Mouse (Mus musculus) kidney, embryonic 16.5 days (tissue): ENCODE data around the gene Hdac8. TPM values are rescaled to one million over a fixed set of nuclear protein-coding genes. Genes with fewer than 3 reads are reported as not detected.

ENCODE experiments used
- ATAC-seq: fragments of 200-750 bp; cut with Nextera tagmentation; 2 replicates; pipeline ENCODE4 v1.8.0; 2017; ENCODE audit warnings: moderate TSS enrichment; ENCODE audit not compliant: low FRiP score, low TSS enrichment
- H3K27ac ChIP-seq: fragments of 300-500 bp; sonication (generic); 2 replicates; pipeline ENCODE4 v1.5.1; 2014; ENCODE audit warnings: low read length
- H3K27me3 ChIP-seq: fragments of 300-500 bp; sonication (generic); 2 replicates; pipeline ENCODE4 v1.6.1; 2014; ENCODE audit warnings: low read length, control low read depth, mixed read lengths; ENCODE audit not compliant: insufficient read depth
- H3K36me3 ChIP-seq: fragments of 300-500 bp; sonication (generic); 2 replicates; pipeline ENCODE4 v1.6.1; 2014; ENCODE audit warnings: low read length, control low read depth, mixed read lengths; ENCODE audit not compliant: insufficient read depth
- H3K4me1 ChIP-seq: fragments of 300-500 bp; sonication (generic); 2 replicates; pipeline ENCODE4 v1.6.1; 2014; ENCODE audit warnings: low read length, control low read depth, mixed read lengths; ENCODE audit not compliant: insufficient read depth
- H3K4me2 ChIP-seq: fragments of 300-500 bp; sonication (generic); replicated peaks from 2 replicates; pipeline ENCODE4 v1.6.1; 2014; ENCODE audit warnings: low read depth, low read length
- H3K4me3 ChIP-seq: fragments of 300-500 bp; sonication (generic); 2 replicates; pipeline ENCODE4 v1.5.1; 2014; ENCODE audit warnings: mild to moderate bottlenecking, low read length
- H3K9ac ChIP-seq: fragments of 300-500 bp; sonication (generic); replicated peaks from 2 replicates; pipeline ENCODE4 v1.6.1; 2014; ENCODE audit warnings: low read length
- H3K9me3 ChIP-seq: fragments of 300-500 bp; sonication (generic); 2 replicates; pipeline ENCODE4 v1.6.1; 2016; ENCODE audit warnings: low read length, control low read depth
- WGBS: fragments of 180-500 bp; shearing (Covaris S2); extraction: QIAGEN DNeasy Blood & Tissue Kit; methylation state at CpG from one replicate; pipeline ENCODE4 v1.1.7; 2014; 5-methylcytosine and 5-hydroxymethylcytosine counted together
- polyA plus RNA-seq: library from polyadenylated mRNA; unstranded; fragments of >200 nt; fragmentation: Nextera tagmentation; extraction: Ambion mirVana; gene quantifications from 2 replicates; pipeline ENCODE4 v1.2.1, GENCODE M21; 2015

Hdac8 gene
- polyA plus RNA-seq, 1 experiment from 2014 or later = 10.7 TPM

DNA sequence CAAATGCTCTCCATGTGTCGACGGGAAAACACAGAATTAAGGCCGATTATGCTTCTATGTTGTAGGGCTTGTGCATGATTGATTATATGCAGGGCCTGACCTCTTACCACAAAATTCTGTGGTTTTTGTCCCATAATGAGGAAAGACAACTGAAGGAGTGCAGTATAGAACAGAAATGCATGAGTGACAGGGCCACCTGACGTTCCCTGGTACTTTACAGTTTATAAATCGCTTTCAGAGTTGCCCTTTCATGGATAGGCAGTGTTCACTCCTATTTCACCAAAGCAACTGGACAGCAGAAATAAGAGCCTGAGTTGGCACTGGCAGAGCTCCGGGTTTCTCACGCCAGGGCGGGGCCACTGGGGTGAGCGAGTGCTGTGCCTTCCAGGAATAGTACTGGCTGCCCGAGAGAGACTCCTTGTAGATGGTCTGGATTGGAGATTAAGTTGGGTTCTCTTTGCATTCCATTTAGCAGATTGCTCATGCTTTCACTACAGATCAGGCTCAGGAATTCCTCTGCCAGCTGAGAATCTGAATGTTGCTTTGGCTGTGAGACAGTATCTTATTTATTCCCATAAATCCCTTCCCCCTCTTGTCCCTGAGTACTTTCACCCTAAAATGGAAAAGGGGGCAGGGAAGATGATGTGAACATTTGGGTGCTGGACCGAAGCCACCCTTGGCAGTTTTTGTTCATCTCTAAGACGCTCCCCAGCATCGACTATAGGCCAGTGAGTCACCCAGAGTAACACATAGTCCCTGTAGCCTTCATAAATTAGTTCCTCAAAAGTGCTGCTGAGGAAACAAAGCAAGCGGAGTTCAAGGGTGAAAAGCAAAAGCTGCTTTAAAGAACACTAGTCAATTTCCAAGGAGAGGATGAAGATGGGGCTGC is 155.1 kb downstream of the Hdac8 start:
- H3K4me2 ChIP-seq = no peak overlapping the region
- peak; percentile 63; the same call in 1 of the 2 replicates for ATAC-seq
- no peak overlapping the region for H3K9ac ChIP-seq
- H3K27ac ChIP-seq = no peak overlapping the region; the same call in 1 of the 2 replicates
- no peaks in the 10 kb centered on the region for H3K36me3 ChIP-seq
- no peak overlapping the region for H3K4me3 ChIP-seq
- H3K9me3 ChIP-seq = no peaks in the 10 kb centered on the region
- peaks cover 30% of the 10 kb centered on the region; the same call in 1 of the 2 replicates for H3K27me3 ChIP-seq
- WGBS = 68% methylated on average over 14 of the region's 14 CpGs
- no peaks in the 10 kb centered on the region; the same call in 1 of the 2 replicates for H3K4me1 ChIP-seq

DNA sequence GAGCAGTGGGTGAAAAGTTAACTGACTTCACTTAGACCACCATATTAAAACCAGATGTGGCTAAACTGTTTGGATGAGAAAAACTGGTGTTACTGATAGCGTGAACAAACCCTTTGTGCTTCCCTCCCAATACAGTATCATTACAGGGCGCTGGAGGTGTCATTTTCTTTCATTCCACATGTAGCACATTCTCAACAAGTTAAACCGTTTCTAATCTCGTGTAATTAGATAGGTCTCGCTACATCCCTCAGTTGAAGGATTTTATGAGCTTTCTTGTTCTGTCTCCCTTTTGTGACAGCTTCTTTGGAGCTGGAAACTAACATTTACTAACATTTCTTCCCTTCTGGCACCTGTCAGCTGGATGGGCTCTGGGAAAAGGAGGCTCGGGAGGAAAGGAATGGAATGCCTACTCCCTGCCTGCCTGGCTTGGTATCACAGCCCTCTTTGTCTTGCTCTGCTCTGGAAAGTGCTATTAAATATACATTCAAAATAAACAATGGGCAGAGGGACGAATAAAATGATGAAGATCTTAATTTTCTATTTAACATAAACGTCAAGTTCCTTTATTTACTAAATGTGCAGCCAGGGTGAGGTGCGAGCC is 156.2 kb downstream of the Hdac8 start:
- H3K27ac ChIP-seq = no peak overlapping the region; the same call in 1 of the 2 replicates
- H3K4me1 ChIP-seq = no peaks in the 10 kb centered on the region; the same call in 1 of the 2 replicates
- no peak overlapping the region for H3K4me3 ChIP-seq
- no peaks in the 10 kb centered on the region for H3K36me3 ChIP-seq
- H3K9ac ChIP-seq = no peak overlapping the region
- peak; percentile 70; the same call in 1 of the 2 replicates for ATAC-seq
- H3K27me3 ChIP-seq = peaks cover 37% of the 10 kb centered on the region; the same call in 1 of the 2 replicates
- no peak overlapping the region for H3K4me2 ChIP-seq
- 46% methylated on average over 9 of the region's 9 CpGs for WGBS
- no peaks in the 10 kb centered on the region for H3K9me3 ChIP-seq

DNA sequence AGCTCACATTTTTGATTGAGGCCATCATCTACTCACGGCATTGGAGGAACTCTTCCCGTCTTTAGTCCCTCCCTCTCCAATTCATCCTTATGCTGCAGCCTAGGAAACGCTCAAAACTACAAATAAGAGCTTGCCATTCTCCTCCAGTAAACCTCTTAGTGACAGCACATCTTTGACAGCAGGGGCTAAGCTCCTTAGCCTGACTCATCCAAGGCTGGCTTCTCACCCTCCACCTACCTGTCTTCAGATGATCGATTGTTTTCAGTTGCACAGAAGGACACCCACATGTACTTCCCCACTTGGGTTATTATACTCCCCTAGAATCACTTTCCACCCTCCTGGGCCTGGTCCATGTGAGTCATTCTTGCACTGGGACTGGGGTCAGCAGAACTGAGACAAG is 163.5 kb downstream of the Hdac8 start:
- ATAC-seq = no peak
- H3K9ac ChIP-seq = no peak overlapping the region
- H3K4me2 ChIP-seq = no peak overlapping the region
- H3K4me3 ChIP-seq = no peak overlapping the region
- WGBS = 74% methylated on average over 4 of the region's 4 CpGs
- H3K27me3 ChIP-seq = peaks cover 30% of the 10 kb centered on the region; the same call in 1 of the 2 replicates
- no peaks in the 10 kb centered on the region for H3K36me3 ChIP-seq
- peaks cover 4% of the 10 kb centered on the region; the same call in 1 of the 2 replicates for H3K4me1 ChIP-seq
- no peak overlapping the region for H3K27ac ChIP-seq
- no peaks in the 10 kb centered on the region for H3K9me3 ChIP-seq

DNA sequence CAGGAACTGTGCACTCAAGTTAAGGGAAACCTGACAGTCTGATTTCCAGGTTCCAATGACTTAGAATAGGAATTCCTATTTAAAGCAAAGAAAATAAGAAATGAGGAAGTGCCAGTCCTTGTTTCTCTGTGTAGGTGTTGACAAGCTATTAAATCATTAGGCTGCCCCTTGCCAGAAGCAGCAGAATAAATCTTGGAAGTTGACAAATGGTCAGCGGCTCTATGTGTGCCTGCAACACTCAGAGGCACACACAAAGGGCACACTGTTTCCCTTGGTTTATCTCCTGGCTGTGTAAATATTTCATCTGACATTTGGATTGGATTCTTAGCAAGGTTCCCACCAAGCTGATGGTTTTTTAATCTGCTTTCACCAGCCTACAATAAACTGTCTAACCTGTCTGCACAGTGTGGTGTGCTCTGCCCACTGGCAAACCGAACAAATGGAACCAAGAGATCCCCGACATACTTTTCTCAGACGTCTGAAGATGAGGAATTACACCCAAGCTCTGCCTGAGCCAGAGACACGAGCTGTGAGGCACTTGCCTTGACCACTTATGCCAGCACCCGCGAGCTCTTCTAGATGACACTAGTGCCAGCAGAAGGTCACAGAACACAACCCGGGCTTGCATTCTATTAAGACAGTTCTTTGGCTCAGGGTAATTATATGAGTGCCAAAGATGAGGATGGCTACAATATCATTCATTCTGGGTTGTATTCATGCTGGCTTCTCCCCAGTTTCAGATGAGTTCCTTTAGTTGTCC is 165.6 kb downstream of the Hdac8 start:
- 0 out of 2 replicates have a peak, but pooled peaks have one; percentile 31 for ATAC-seq

DNA sequence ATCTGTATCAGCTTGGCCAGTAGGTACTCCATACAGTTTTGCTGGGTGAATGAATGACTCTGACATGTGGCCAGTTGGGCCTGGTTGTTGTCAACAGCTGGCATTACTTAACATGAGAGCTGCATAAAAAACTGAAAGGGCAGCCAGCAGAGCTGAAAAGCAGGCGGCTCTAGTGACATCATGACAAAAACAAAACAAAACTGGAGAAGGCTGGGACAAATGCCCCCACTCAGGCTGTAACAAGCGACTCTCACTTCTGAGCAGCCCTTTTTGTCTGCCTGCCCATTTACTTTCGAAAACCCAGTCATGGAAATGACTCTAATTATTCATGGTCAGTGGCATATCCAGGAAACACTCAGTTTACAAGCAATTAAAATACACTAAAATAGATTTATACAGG is 185.5 kb downstream of the Hdac8 start:
- no peak overlapping the region for H3K9ac ChIP-seq
- no peak overlapping the region for H3K4me2 ChIP-seq
- peaks cover 12% of the 10 kb centered on the region; the same call in 1 of the 2 replicates for H3K27me3 ChIP-seq
- H3K4me3 ChIP-seq = no peak overlapping the region
- 44% methylated on average over 3 of the region's 3 CpGs for WGBS
- no peaks in the 10 kb centered on the region for H3K9me3 ChIP-seq
- no peak overlapping the region for H3K27ac ChIP-seq
- H3K36me3 ChIP-seq = no peaks in the 10 kb centered on the region
- no peaks in the 10 kb centered on the region for H3K4me1 ChIP-seq
- ATAC-seq = peak; percentile 51; the same call in 1 of the 2 replicates

More for the DNA sequence above, 165.6 kb downstream of the Hdac8 start:
- peaks cover 4% of the 10 kb centered on the region; the same call in 1 of the 2 replicates for H3K4me1 ChIP-seq
- peaks cover 19% of the 10 kb centered on the region; the same call in 1 of the 2 replicates for H3K27me3 ChIP-seq
- no peak overlapping the region for H3K27ac ChIP-seq
- H3K9ac ChIP-seq = no peak overlapping the region
- WGBS = 54% methylated on average over 8 of the region's 8 CpGs
- no peaks in the 10 kb centered on the region for H3K36me3 ChIP-seq
- no peak overlapping the region for H3K4me2 ChIP-seq
- no peak overlapping the region for H3K4me3 ChIP-seq
- H3K9me3 ChIP-seq = no peaks in the 10 kb centered on the region

DNA sequence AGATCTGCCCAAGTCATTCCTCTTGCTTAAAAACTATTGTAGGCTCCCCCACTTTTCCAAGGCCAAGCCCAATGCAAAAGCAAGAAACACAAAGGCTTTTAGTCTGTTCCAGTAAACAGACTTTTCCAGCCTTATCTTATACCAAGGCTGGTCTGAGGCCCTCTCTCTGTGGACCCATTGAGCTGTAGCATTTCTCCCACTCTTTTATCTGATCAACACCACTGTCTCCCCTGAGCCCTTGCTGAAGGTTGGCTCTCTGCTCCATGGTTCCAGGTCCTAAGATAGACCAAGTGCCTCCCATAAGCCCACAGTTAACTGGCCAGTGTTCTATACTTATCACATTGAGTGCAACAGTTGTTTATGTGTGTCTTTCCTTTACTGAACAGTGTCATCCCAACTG is 185.9 kb downstream of the Hdac8 start:
- Histone ChIP-seq H3K9ac (no peak overlapping the region), H3K27me3 (peaks cover 13% of the 10 kb centered on the region; the same call in 1 of the 2 replicates), H3K4me3 (no peak overlapping the region), H3K4me1 (no peaks in the 10 kb centered on the region), H3K4me2 (no peak overlapping the region), H3K9me3 (no peaks in the 10 kb centered on the region), H3K36me3 (no peaks in the 10 kb centered on the region), H3K27ac (peak overlapping the region; percentile 10; the same call in 1 of the 2 replicates)
- 0 out of 2 replicates have a peak, but pooled peaks have one; percentile 9 for ATAC-seq

DNA sequence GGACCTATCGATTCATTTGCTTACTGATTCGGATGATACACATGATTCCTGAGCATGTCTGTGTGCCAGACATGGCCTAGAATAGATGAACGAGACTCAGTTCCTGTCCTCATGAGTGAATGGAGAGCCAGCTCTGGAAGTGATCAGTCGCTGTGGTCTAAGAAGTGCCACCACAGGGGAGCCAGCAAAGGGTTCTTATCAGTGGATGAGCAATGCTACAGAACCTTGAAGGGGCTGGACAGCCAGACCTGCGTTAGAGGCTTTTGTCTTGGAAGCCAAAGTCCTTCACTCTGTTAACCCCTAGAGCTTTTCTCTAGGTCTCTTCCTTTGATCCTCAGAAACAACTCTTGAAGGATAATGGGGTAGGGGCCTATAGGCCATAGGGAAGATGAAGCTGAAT is 186.4 kb downstream of the Hdac8 start:
- no peak overlapping the region; the same call in 1 of the 2 replicates for H3K27ac ChIP-seq
- no peaks in the 10 kb centered on the region for H3K36me3 ChIP-seq
- WGBS = 84% methylated on average over 5 of the region's 5 CpGs
- no peak overlapping the region for H3K9ac ChIP-seq
- H3K4me2 ChIP-seq = no peak overlapping the region
- no peak for ATAC-seq
- H3K4me3 ChIP-seq = no peak overlapping the region
- H3K27me3 ChIP-seq = peaks cover 18% of the 10 kb centered on the region; the same call in 1 of the 2 replicates
- no peaks in the 10 kb centered on the region for H3K4me1 ChIP-seq
- H3K9me3 ChIP-seq = no peaks in the 10 kb centered on the region

DNA sequence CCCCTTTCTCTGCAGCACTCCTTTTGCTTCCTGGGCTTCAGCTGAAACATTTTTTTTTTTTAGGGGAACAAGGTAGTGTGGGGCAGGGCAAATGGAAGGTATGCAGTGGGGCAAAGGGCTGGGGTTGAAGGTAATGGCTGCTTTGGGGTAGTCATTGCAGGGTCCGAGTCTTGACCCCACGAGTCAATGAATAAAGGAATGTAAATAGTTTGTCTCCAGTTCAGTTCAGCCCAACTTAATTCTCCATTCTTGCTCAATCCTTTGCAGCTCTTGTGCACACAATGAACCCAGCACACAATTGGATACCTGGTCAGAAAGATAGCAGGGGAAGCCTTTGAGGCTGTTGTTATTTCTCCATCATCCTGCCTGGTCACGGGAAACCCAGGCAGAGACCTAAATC is 194.0 kb downstream of the Hdac8 start:
- Histone ChIP-seq H3K4me2 (no peak overlapping the region), H3K36me3 (no peaks in the 10 kb centered on the region), H3K9me3 (no peaks in the 10 kb centered on the region), H3K4me3 (no peak overlapping the region), H3K9ac (no peak overlapping the region), H3K4me1 (no peaks in the 10 kb centered on the region), H3K27ac (no peak overlapping the region), H3K27me3 (peaks cover 7% of the 10 kb centered on the region; the same call in 1 of the 2 replicates)
- WGBS = 58% methylated on average over 3 of the region's 3 CpGs
- no peak for ATAC-seq

DNA sequence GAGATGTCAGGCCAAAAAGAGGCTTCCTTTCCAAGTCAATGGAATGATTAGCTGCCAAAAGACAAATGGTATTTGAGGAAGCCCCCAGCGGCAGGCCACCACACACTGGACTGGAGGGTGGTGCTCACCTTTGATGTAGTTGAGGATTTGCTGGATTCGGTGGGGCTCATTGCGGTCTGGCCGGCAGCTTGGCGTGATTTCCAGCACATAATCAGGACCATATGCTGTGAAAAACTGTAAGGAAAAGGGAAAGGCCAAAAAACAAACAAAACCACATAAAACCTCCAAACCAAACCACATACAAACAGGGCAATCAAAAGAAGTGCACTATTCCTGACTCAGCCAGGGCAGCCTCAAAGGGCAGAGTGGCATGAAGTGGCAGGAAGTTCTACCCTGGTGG is 197.6 kb downstream of the Hdac8 start:
- Histone ChIP-seq H3K9me3 (no peaks in the 10 kb centered on the region), H3K4me3 (no peak overlapping the region), H3K9ac (no peak overlapping the region), H3K4me2 (no peak overlapping the region), H3K27ac (no peak overlapping the region), H3K27me3 (peaks cover 16% of the 10 kb centered on the region; the same call in 1 of the 2 replicates), H3K4me1 (no peaks in the 10 kb centered on the region), H3K36me3 (no peaks in the 10 kb centered on the region)
- 72% methylated on average over 5 of the region's 5 CpGs for WGBS
- ATAC-seq = no peak
